Mouse (Mus musculus) retina, adult 2 months (tissue): ENCODE measurements around the gene Pip5k1c.

Source experiments
- DNase-seq: peaks from one replicate; pipeline ENCODE4 v3.0.0-alpha.2; 2012; ENCODE audit warnings: low read depth, low spot score

The Pip5k1c gene

DNA sequence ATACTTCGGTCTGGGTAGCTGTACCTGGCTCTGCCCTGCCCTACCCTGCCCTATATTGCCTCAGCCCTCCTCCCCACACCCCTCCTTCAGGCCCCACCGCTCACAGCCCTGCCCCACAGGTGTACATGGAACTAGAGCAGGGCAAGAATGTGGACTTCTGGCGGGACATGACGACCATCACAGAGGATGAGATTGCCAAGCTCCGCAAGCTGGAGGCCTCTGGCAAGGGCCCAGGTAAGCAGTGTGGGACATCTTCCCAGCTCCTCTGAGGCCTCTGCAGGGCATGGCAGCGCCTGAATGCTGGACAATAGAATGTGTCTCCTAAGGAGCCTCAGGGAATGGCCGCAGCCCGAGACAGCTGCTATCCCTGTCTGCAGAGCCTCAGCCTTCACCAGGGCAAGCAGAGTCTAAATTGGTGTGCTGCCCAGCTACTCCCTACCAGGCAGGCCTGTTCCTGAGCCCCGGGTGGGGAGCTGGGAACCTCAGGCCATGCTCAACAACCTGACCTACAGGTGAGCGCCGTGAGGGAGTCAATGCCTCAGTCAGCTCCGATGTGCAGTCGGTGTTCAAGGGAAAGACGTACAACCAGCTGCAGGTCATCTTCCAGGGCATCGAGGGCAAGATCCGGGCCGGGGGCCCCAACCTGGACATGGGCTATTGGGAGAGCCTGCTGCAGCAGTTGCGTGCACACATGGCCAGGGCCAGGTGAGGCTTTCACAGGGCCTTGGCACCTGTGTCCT, 31.2 kb downstream of the Pip5k1c start:
- no peak for DNase-seq

DNA sequence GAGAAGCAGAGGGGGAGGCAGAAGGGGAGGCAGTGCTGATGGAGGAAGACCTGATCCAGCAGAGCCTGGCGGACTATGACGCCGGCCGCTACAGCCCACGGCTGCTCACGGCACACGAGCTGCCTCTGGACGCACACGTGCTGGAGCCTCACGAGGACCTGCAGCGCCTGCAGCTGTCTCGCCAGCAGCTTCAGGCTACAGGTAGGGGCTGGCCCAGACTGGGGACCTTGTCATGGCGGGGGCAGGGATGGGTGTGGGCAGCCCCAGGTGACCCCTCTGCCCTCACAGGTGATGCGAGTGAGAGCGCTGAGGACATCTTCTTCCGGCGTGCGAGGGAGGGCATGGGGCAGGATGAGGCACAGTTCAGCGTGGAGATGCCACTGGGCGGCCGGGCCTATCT, 32.4 kb downstream of the Pip5k1c start:
- DNase-seq = no peak

DNA sequence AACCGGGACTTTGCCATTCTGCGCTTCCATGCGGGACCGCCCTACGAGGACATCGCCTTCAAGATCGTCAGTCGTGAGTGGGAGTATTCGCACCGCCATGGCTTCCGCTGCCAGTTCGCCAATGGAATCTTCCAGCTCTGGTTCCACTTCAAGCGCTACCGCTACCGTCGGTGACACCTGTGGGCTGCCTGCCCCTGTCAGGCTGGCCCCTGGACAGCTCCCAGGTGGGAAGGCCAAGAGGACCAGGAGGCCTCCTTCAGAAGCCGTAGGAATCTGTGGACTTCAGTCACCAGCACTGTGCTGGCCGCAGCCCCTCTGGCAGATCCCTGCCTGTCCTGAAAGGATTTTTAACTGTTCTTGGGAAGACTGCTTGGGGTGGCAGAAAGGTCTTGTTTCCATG, 33.0 kb downstream of the Pip5k1c start:
- DNase-seq = no peak

- DNase-seq = no peak
These were observed 34.1 kb downstream of the Pip5k1c start for GRCm38 (mm10) chr10:81326858-81327257.

DNA sequence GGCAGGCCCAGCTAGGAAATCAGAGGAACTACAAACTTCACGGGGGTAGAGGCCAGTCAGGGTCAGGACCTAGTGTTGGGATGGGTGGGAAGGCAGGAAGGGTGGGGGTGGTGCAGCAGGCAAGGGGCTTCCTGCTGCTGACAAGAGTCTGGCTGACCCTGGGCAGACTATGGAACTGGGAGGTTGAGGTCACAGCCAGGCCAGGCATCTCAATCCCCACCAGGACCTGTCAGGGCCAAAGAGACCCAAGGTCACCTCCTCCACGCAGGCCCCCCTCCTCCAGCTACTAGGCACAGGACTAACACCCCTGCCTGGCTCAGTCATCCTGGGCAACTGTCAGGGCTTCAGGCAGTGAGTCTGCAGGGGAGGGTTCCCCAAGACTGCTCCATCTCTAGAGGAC, 35.2 kb downstream of the Pip5k1c start:
- no peak for DNase-seq

DNA sequence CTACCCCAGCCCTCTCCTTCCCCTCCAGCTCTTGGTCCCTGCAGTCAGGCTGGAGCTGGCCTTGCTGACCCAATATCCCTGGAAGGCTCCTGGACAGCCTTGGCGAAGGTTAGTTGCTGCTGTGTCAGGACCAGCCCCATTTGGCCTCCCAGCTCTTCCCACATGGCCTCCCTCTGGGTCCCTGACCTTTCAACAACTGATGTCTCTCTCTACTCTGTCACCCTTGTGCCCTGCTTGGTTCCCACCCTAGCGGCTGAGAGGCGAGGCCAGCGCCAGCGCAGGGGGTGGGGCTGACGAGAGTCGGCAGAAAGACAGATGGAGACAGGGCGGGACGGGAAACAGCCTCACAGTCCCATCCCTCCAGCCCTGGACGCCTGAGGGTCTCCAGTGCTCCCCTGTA, 35.6 kb downstream of the Pip5k1c start, which contains the start of gene Tbxa2r:
TSS of gene Tbxa2r (plus strand) at position 346 of the 400 bp plus-strand sequence.
- DNase-seq = no peak

DNA sequence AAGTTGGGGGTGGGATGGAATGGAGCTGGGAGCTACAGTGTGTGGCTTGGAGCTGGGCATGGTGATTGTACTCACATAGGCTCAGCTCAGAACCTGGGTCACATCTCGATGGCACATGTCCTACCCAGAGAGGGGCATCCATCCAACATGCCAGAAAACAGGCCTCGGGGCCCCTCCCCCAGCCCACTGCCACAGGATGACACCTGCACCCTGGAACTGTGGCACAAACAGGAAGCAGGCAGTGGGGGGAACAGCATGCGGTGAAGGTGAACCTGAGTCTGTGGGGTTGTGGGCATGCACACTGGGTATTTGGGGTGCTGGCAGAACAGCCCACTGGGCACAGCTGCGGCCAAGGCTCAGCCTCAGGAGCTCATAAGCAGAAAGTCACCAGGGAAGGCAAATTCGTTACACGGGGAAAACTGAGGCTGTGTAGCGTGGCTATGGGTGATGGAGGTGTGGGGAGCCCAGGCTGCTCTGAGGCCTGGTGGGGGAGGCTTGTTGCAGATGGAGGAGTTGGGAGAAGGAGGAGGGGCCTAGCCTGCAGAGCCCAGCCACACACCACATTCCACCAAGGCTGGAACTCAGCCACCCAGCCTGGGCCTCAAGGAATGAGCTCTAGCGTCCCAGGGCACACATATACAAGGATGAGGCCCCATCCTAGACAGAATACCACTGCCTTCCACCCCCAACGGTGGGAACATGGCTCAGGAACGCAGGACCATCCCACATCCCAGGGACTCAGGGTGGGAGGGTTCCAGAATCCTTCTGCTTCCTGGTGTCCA, 36.6 kb downstream of the Pip5k1c start:
- no peak for DNase-seq

DNA sequence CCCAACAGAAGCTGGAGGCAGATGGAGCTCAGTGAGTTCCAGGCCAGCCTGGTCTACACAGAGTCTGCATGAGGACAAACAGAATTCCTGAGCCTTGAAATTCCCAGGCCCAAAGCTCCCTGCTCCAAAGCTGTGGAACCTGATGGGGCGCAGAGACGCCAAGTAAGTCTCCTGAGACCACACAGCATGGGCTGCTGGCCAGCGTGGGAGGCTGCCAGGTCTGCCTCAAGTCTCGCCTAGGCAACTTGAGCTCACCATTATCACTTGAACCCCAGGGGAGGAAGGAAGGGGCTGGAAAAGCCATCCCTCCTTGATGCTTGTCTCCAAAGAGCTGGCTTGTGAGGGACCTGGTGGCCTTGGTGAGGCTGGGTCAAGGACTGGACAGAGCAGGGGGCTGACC, 37.2 kb downstream of the Pip5k1c start:
- DNase-seq = no peak

GRCm38 (mm10) chr10:81332277-81332676, 39.5 kb downstream of the Pip5k1c start:
- DNase-seq = no peak

DNA sequence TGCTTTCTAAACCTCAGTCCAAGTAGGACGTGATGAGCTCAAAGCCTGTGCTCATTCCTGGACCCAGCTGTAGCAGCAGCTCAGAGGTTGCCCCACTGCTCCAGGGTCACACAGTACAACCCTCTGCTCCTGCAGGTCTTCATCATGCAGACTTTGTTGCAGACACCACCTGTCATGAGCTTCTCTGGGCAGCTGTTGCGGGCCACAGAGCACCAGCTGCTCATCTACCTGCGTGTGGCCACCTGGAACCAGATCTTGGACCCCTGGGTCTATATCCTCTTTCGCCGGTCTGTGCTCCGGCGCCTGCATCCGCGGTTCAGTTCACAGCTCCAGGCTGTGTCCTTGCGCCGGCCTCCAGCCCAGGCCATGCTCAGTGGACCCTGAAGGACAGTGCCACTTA, 41.6 kb downstream of the Pip5k1c start:
- DNase-seq = no peak

DNA sequence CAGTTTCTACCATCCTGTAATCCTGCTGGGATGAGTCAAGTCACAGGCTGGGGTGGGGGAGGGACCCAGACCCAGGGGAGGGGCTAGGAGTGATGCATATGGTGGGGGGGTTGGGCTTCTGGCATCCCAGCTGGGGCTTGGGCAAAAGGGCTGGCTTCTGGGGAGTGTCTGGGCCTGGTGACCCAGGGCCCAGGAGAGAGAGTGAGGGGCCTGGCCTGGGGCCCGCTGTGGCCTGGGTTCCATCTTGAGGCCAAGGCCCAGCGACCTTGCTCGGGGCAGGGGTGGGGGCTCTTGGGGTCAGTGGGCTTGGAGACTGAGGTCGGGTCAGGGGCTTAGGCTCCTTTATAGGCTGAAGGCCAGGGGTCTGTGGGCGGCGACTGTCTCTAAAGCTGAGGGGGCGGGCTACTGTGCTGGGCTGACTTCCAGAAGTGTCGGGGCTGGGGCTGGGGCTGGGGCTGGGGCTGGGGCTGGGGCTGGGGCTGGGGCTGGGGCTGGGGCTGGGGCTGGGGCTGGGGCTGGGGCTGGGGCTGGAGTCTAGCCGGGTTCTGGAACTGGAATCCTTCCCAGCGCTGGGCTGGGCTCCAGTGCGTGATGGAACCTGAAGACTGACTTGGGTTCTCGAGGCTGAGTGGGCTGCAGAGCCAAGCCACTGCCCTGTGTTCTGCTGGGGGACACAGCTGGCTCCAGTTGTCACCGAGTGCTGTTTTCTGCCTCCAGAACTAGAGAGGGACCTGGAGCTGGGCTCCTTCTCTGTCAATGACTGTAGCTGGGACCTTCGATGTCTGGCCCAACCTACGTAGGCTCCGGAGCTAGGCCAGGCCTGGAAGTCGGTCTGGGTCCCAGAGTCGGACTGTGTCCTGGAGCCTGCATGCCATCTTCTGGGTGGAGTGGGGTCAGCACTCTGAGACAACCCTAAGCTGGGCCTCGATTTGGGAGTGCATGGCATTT, 42.9 kb downstream of the Pip5k1c start:
- no peak for DNase-seq

GRCm38 (mm10) chr10:81336558-81336957, 43.8 kb downstream of the Pip5k1c start:
- no peak for DNase-seq

DNA sequence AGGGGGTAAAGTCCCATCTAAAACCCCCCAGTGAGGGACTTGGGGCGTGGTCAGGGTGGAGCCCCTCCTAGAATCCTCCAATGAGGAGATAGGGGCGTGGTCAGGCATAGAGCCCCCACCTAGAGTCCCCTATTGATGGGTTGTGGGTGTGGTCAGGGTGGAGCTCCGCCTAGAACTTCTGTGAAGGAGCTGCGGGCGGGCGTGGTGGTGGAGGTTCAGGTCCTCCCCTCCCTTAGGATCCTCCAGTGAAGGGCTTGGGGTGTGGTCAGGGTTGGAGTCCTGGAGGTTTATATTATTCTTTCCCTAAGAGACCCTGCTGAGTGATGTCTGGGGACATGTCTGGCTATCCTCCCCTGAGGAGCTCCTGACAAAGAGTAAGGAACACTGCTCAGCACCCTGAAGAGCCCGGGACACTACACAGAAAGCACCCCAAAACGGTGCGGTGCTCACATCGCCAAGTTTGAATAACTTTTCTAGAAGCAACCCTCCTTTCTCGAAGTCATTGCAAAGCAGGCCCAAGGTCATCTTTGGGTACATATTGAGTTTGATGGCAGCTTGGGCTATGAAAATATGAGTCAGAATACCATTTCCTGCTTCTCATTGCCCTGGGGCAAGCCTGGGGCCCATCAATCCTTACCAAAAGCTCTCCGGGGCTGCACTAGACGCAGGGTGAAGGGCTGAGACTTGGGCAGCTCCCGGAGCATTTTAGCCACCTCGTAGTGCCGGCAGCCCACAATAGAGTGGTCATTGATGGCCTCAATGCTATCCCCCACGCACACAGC, 48.0 kb downstream of the Pip5k1c start:
- DNase-seq = no peak

GRCm38 (mm10) chr10:81341333-81341949, 48.7 kb downstream of the Pip5k1c start:
- DNase-seq = no peak

DNA sequence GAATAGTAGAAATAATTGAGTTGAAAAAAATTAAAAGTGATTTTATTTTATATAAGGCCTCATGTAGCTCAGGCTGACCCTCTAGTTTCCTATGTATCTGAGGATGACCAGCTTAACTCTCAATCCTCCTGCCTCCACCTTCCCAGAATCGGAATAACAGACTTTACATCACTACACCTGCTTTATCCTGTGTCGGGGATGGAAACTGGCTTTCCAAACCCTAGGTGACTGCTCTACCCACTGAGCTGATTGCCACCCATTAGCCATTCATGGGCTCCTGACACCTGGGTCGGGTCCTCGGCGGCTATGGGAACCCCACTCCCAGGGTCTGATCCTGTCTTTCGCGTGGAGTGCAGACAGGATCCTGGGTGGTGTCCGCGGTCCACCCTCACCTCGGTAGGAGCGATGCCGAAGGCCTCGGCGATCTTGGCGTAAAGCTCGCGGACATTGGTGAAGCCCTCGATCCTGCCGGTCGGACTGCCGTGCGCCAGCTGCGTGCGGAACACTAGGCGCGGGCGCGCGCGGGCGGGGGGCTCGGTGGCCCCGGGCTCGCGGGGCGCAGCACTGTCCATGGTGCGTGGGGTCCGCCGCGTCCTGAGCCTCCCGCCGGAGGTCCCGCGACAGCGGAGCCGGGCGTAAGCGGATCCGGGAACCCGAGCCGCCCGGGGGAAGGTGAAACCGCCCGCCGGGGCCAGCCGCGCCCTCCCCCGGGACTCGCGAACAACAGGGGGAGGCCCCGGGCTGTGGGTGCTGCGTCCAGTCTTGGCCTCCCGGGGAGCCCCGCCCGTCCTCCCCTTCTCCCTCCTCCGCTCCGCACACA, 50.1 kb downstream of the Pip5k1c start, which contains the start of gene Gipc3:
TSS of gene Gipc3 (minus strand) at position 581 of the 820 bp plus-strand sequence.
- no peak for DNase-seq

GRCm38 (mm10) chr10:81344421-81345161, 51.8 kb downstream of the Pip5k1c start:
- DNase-seq = no peak

GRCm38 (mm10) chr10:81345162-81345534, 52.4 kb downstream of the Pip5k1c start:
- DNase-seq = no peak

- DNase-seq = no peak
These were observed 53.8 kb downstream of the Pip5k1c start for GRCm38 (mm10) chr10:81346453-81347067.

DNA sequence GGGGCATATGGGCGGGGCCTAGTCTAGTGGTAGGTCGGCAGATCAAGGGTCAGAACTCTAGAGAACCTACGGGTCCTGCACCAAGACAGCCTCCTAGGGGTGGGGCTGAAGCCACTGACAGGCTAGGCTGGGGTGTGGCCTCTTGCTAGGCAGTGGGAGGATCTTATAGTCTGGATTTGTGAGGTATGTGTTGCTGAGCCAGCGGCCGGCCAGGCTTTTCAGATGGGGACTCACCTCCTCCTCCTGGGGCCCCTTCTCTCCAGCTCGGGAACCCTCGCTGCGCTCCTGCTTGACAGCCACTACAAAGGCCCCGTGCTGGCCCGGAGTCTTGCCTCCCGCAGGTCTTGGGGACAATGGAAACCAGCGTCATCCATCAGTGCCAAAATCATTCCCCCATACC, 56.4 kb downstream of the Pip5k1c start:
- no peak for DNase-seq
